Mouse (Mus musculus): ENCODE measurements at regions not wholly inside any gene's neighbourhood (a gene's known extent, or its start where the extent isn't known, plus 50 kb on each side); places are given as distances from the start of the nearest gene placed in this dataset.

- no peaks in the 10 kb centered on the region for H3K36me3 ChIP-seq (replicated peaks; ENCODE audit: insufficient read depth, low read length)
- WGBS (ENCODE audit: insufficient replicate concordance): 78% methylated on average over 4 of the region's 4 CpGs
- peak; percentile 78 for ATAC-seq
- DNase-seq: no peak
- H3K9me3 ChIP-seq (ENCODE audit: low read length): no peaks in the 10 kb centered on the region
- H3K27ac ChIP-seq (ENCODE audit: low read depth): peak overlapping the region; percentile 49
- H3K9ac ChIP-seq (replicated peaks): no peak overlapping the region
- no peak overlapping the region for H3K4me2 ChIP-seq (ENCODE audit: low read depth, low read length)
- H3K4me1 ChIP-seq (ENCODE audit: insufficient read depth): peaks cover 3% of the 10 kb centered on the region; the same call in 1 of the 2 replicates
- no peaks in the 10 kb centered on the region for H3K27me3 ChIP-seq (ENCODE audit: insufficient read depth, low read length)
- no peak for TF ChIP-seq EP300 (IDR thresholded peaks at IDR 0.05; ENCODE audit: low read depth)
- TF ChIP-seq CTCF (IDR thresholded peaks at IDR 0.05; ENCODE audit: low read depth): no peak
- no peak overlapping the region for H3K4me3 ChIP-seq (ENCODE audit: low read depth, low read length)
Measured at GRCm38 (mm10) chr13:38736361-38737035, 77.6 kb upstream of the Eef1e1 start.

GRCm38 (mm10) chr13:38735294-38735693 lies 76.4 kb upstream of the Eef1e1 start:
- TF ChIP-seq CTCF (IDR thresholded peaks at IDR 0.05; ENCODE audit: low read depth): no peak
- no peak for TF ChIP-seq EP300 (IDR thresholded peaks at IDR 0.05; ENCODE audit: low read depth)

GRCm38 (mm10) chr13:38733246-38733645 lies 74.4 kb upstream of the Eef1e1 start:
- no peak overlapping the region for H3K9ac ChIP-seq (replicated peaks)
- H3K4me2 ChIP-seq (ENCODE audit: low read depth, low read length): no peak overlapping the region
- no peaks in the 10 kb centered on the region for H3K9me3 ChIP-seq (ENCODE audit: low read length)
- H3K27me3 ChIP-seq (ENCODE audit: insufficient read depth, low read length): no peaks in the 10 kb centered on the region
- 79% methylated on average over 4 of the region's 4 CpGs for WGBS (ENCODE audit: insufficient replicate concordance)
- peaks cover 3% of the 10 kb centered on the region; the same call in 1 of the 2 replicates for H3K4me1 ChIP-seq (ENCODE audit: insufficient read depth)
- no peaks in the 10 kb centered on the region for H3K36me3 ChIP-seq (replicated peaks; ENCODE audit: insufficient read depth, low read length)
- H3K27ac ChIP-seq (ENCODE audit: low read depth): no peak overlapping the region
- no peak for ATAC-seq
- TF ChIP-seq CTCF (IDR thresholded peaks at IDR 0.05; ENCODE audit: low read depth) (no peak), EP300 (IDR thresholded peaks at IDR 0.05; ENCODE audit: low read depth) (no peak)
- DNase-seq: no peak
- no peak overlapping the region for H3K4me3 ChIP-seq (ENCODE audit: low read depth, low read length)

More at GRCm38 (mm10) chr13:38735294-38735693, 76.4 kb upstream of the Eef1e1 start:
- Histone ChIP-seq H3K4me1 (ENCODE audit: insufficient read depth) (peaks cover 3% of the 10 kb centered on the region; the same call in 1 of the 2 replicates), H3K4me2 (ENCODE audit: low read depth, low read length) (no peak overlapping the region), H3K36me3 (replicated peaks; ENCODE audit: insufficient read depth, low read length) (no peaks in the 10 kb centered on the region), H3K27ac (ENCODE audit: low read depth) (no peak overlapping the region), H3K9ac (replicated peaks) (no peak overlapping the region), H3K9me3 (ENCODE audit: low read length) (no peaks in the 10 kb centered on the region), H3K27me3 (ENCODE audit: insufficient read depth, low read length) (no peaks in the 10 kb centered on the region), H3K4me3 (ENCODE audit: low read depth, low read length) (no peak overlapping the region)
- no peak for DNase-seq
- 62% methylated on average over 6 of the region's 6 CpGs for WGBS (ENCODE audit: insufficient replicate concordance)
- ATAC-seq: no peak

GRCm38 (mm10) chr13:38725452-38725851 lies 66.6 kb upstream of the Eef1e1 start:
- H3K27me3 ChIP-seq (ENCODE audit: insufficient read depth, low read length): no peaks in the 10 kb centered on the region
- H3K9me3 ChIP-seq (ENCODE audit: low read length): no peaks in the 10 kb centered on the region
- H3K4me1 ChIP-seq (ENCODE audit: insufficient read depth): no peaks in the 10 kb centered on the region
- no peak overlapping the region for H3K4me3 ChIP-seq (ENCODE audit: low read depth, low read length)
- TF ChIP-seq CTCF (IDR thresholded peaks at IDR 0.05; ENCODE audit: low read depth) (no peak), EP300 (IDR thresholded peaks at IDR 0.05; ENCODE audit: low read depth) (no peak)
- H3K9ac ChIP-seq (replicated peaks): no peak overlapping the region
- ATAC-seq: no peak
- WGBS (ENCODE audit: insufficient replicate concordance): 77% methylated on average over 4 of the region's 4 CpGs
- no peak overlapping the region for H3K4me2 ChIP-seq (ENCODE audit: low read depth, low read length)
- H3K36me3 ChIP-seq (replicated peaks; ENCODE audit: insufficient read depth, low read length): no peaks in the 10 kb centered on the region
- H3K27ac ChIP-seq (ENCODE audit: low read depth): no peak overlapping the region
- no peak for DNase-seq

GRCm38 (mm10) chr13:38721166-38721565 lies 62.3 kb upstream of the Eef1e1 start:
- no peak for ATAC-seq
- no peaks in the 10 kb centered on the region for H3K36me3 ChIP-seq (replicated peaks; ENCODE audit: insufficient read depth, low read length)
- H3K27ac ChIP-seq (ENCODE audit: low read depth): no peak overlapping the region
- WGBS (ENCODE audit: insufficient replicate concordance): 84% methylated on average over 3 of the region's 3 CpGs
- DNase-seq: no peak
- H3K9ac ChIP-seq (replicated peaks): no peak overlapping the region
- no peaks in the 10 kb centered on the region for H3K9me3 ChIP-seq (ENCODE audit: low read length)
- no peak overlapping the region for H3K4me3 ChIP-seq (ENCODE audit: low read depth, low read length)
- no peak overlapping the region for H3K4me2 ChIP-seq (ENCODE audit: low read depth, low read length)
- no peak for TF ChIP-seq EP300 (IDR thresholded peaks at IDR 0.05; ENCODE audit: low read depth)
- TF ChIP-seq CTCF (IDR thresholded peaks at IDR 0.05; ENCODE audit: low read depth): no peak
- H3K27me3 ChIP-seq (ENCODE audit: insufficient read depth, low read length): no peaks in the 10 kb centered on the region
- no peaks in the 10 kb centered on the region for H3K4me1 ChIP-seq (ENCODE audit: insufficient read depth)

GRCm38 (mm10) chr13:38714838-38715237 lies 56.0 kb upstream of the Eef1e1 start:
- no peaks in the 10 kb centered on the region for H3K36me3 ChIP-seq (replicated peaks; ENCODE audit: insufficient read depth, low read length)
- no peak overlapping the region for H3K9ac ChIP-seq (replicated peaks)
- no peak overlapping the region for H3K27ac ChIP-seq (ENCODE audit: low read depth)
- H3K27me3 ChIP-seq (ENCODE audit: insufficient read depth, low read length): no peaks in the 10 kb centered on the region
- 73% methylated on average over 5 of the region's 5 CpGs for WGBS (ENCODE audit: insufficient replicate concordance)
- no peaks in the 10 kb centered on the region for H3K4me1 ChIP-seq (ENCODE audit: insufficient read depth)
- DNase-seq (no peak), ATAC-seq (no peak)
- H3K4me2 ChIP-seq (ENCODE audit: low read depth, low read length): no peak overlapping the region
- H3K9me3 ChIP-seq (ENCODE audit: low read length): no peaks in the 10 kb centered on the region
- no peak for TF ChIP-seq CTCF (IDR thresholded peaks at IDR 0.05; ENCODE audit: low read depth)
- TF ChIP-seq EP300 (IDR thresholded peaks at IDR 0.05; ENCODE audit: low read depth): no peak
- no peak overlapping the region for H3K4me3 ChIP-seq (ENCODE audit: low read depth, low read length)
